Mouse (Mus musculus) bone marrow, adult 2 months (tissue): ENCODE results near the gene Cul4b.

Source experiments
- CTCF ChIP-seq: fragments of 200-500 bp; IDR thresholded peaks from 2 replicates; pipeline ENCODE4 v1.5.1; 2011; ENCODE audit warnings: low read length, control low read depth; ENCODE audit not compliant: control insufficient read depth, insufficient read depth
- POLR2A ChIP-seq: fragments of 200-500 bp; IDR thresholded peaks from 2 replicates; pipeline ENCODE4 v1.6.1; 2011; ENCODE audit warnings: low read depth, mild to moderate bottlenecking, control low read depth, low read length, borderline replicate concordance; ENCODE audit not compliant: control insufficient read depth

DNA sequence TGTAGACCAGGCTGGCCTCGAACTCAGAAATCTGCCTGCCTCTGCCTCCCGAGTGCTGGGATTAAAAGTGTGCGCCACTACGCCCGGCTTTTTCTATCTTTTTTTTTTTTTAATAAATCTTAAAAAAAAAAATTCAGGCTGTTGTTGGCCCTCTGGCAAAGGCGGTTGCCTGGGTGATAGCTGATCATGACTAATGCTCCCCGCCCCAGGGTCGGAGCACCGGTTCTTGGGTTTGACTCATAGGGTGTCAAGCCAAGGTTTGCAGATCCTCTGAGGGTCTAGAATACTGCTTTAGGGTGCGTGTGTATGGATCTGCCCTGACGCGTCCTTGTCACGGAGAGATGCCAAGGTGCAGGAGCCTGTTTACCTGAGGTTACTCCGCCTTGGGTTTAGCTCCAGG lies 71.2 kb downstream of the Cul4b start:
- TF ChIP-seq CTCF (no peak), POLR2A (no peak)
